Mouse (Mus musculus): ENCODE results near the gene Grik2. TPM values are rescaled to one million over a fixed set of nuclear protein-coding genes. Genes with fewer than 3 reads are reported as not detected.
A peak's percentile ranks its signal among the peaks of the same experiment; 100 is the strongest.

The Grik2 gene
- polyA plus RNA-seq, 1 experiment from 2014 or later = 3.2 TPM

- WGBS = 69% methylated on average over 2 of the region's 2 CpGs
- H3K9ac ChIP-seq (ENCODE audit: low read depth, low read length) = no peak overlapping the region
Observed at GRCm38 (mm10) chr10:49731841-49732240, 56.7 kb downstream of the Grik2 start.

DNA sequence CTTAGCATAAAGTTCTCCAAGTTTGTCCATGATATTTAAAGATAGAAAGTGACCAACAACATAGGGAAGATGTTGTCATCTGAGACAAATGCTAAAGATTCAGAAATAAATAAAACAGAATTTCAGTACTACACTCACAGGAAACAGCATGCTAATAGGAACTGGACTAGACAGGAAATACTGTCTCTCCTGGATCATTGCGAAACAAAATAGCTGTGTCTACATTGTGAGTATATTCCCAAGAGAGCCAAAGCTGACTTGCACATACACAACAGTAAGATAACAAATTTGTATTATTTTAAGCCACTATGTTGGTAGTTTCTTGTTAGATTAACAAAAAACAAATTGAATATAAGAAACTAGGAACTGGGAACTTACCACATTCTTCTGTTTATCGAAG, 64.9 kb downstream of the Grik2 start:
- no peaks in the 10 kb centered on the region for H3K27me3 ChIP-seq (replicated peaks; ENCODE audit: control insufficient read depth, insufficient read depth, low read length)
- no peak overlapping the region for H3K4me3 ChIP-seq (ENCODE audit: low read depth, low read length)
- ATAC-seq (ENCODE audit: low read depth) = no peak
- no peaks in the 10 kb centered on the region for H3K4me1 ChIP-seq (ENCODE audit: control insufficient read depth, insufficient read depth, low read length)
- 84% methylated on average over 2 of the region's 2 CpGs for WGBS
- no peak overlapping the region for H3K27ac ChIP-seq (replicated peaks; ENCODE audit: low read depth, low read length)
- H3K36me3 ChIP-seq (ENCODE audit: control insufficient read depth, insufficient read depth, low read length) = no peaks in the 10 kb centered on the region
- DNase-seq (ENCODE audit: low spot score) = no peak
- H3K4me2 ChIP-seq (ENCODE audit: low read depth, low read length) = no peak overlapping the region
- no peaks in the 10 kb centered on the region for H3K9me3 ChIP-seq (ENCODE audit: control insufficient read depth, low read length)
- no peak overlapping the region for H3K9ac ChIP-seq (ENCODE audit: low read depth, low read length)

More at GRCm38 (mm10) chr10:49731841-49732240, 56.7 kb downstream of the Grik2 start:
- Histone ChIP-seq H3K36me3 (ENCODE audit: control insufficient read depth, insufficient read depth, low read length) (no peaks in the 10 kb centered on the region), H3K4me3 (ENCODE audit: low read depth, low read length) (no peak overlapping the region), H3K4me2 (ENCODE audit: low read depth, low read length) (no peak overlapping the region), H3K27ac (replicated peaks; ENCODE audit: low read depth, low read length) (no peak overlapping the region), H3K9me3 (ENCODE audit: control insufficient read depth, low read length) (no peaks in the 10 kb centered on the region), H3K27me3 (replicated peaks; ENCODE audit: control insufficient read depth, insufficient read depth, low read length) (no peaks in the 10 kb centered on the region), H3K4me1 (ENCODE audit: control insufficient read depth, insufficient read depth, low read length) (no peaks in the 10 kb centered on the region)
- no peak for ATAC-seq (ENCODE audit: low read depth)
- peak; percentile 12 for DNase-seq (ENCODE audit: low spot score)

- H3K27me3 ChIP-seq (replicated peaks; ENCODE audit: control insufficient read depth, insufficient read depth, low read length) = no peaks in the 10 kb centered on the region
- H3K27ac ChIP-seq (replicated peaks; ENCODE audit: low read depth, low read length) = no peak overlapping the region
- H3K4me3 ChIP-seq (ENCODE audit: low read depth, low read length) = no peak overlapping the region
- DNase-seq (ENCODE audit: low spot score) (no peak), ATAC-seq (ENCODE audit: low read depth) (no peak)
- no peaks in the 10 kb centered on the region for H3K9me3 ChIP-seq (ENCODE audit: control insufficient read depth, low read length)
- no peak overlapping the region for H3K4me2 ChIP-seq (ENCODE audit: low read depth, low read length)
- no peaks in the 10 kb centered on the region for H3K36me3 ChIP-seq (ENCODE audit: control insufficient read depth, insufficient read depth, low read length)
- H3K4me1 ChIP-seq (ENCODE audit: control insufficient read depth, insufficient read depth, low read length) = no peaks in the 10 kb centered on the region
- H3K9ac ChIP-seq (ENCODE audit: low read depth, low read length) = no peak overlapping the region
- 56% methylated on average over 5 of the region's 5 CpGs for WGBS
Observed at GRCm38 (mm10) chr10:49716856-49717255, 71.7 kb downstream of the Grik2 start.

GRCm38 (mm10) chr10:49709748-49710147, 78.8 kb downstream of the Grik2 start:
- Histone ChIP-seq H3K4me3 (ENCODE audit: low read depth, low read length) (no peak overlapping the region), H3K9ac (ENCODE audit: low read depth, low read length) (no peak overlapping the region), H3K27ac (replicated peaks; ENCODE audit: low read depth, low read length) (no peak overlapping the region), H3K4me2 (ENCODE audit: low read depth, low read length) (no peak overlapping the region), H3K27me3 (replicated peaks; ENCODE audit: control insufficient read depth, insufficient read depth, low read length) (no peaks in the 10 kb centered on the region), H3K4me1 (ENCODE audit: control insufficient read depth, insufficient read depth, low read length) (no peaks in the 10 kb centered on the region), H3K9me3 (ENCODE audit: control insufficient read depth, low read length) (no peaks in the 10 kb centered on the region), H3K36me3 (ENCODE audit: control insufficient read depth, insufficient read depth, low read length) (no peaks in the 10 kb centered on the region)
- DNase-seq (ENCODE audit: low spot score) = no peak
- ATAC-seq (ENCODE audit: low read depth) = no peak
- WGBS = 90% methylated on average over 3 of the region's 3 CpGs

DNA sequence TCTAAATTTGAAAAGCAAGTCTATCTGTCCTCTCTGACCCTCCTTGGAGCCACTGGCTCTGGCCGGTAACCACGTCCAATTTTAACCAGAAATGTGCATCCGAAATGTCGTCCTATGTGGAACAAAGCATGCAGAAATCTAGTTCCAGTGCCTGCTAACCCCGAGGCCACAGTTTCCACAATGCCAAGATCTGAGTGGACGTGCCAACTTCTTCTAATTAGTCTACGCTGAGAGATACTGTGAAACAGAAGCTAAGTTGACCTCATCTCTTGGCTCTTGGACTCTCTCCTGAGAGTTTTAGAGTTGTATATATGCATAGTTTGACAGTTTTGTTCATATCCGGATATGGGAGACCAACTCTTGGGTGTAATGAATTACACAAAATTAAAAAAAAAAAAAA, 84.1 kb downstream of the Grik2 start:
- no peaks in the 10 kb centered on the region for H3K36me3 ChIP-seq (ENCODE audit: control insufficient read depth, insufficient read depth, low read length)
- WGBS = 91% methylated on average over 8 of the region's 8 CpGs
- ATAC-seq (ENCODE audit: low read depth) (no peak), DNase-seq (ENCODE audit: low spot score) (no peak)
- H3K9me3 ChIP-seq (ENCODE audit: control insufficient read depth, low read length) = no peaks in the 10 kb centered on the region
- no peak overlapping the region for H3K4me3 ChIP-seq (ENCODE audit: low read depth, low read length)
- H3K9ac ChIP-seq (ENCODE audit: low read depth, low read length) = no peak overlapping the region
- H3K27me3 ChIP-seq (replicated peaks; ENCODE audit: control insufficient read depth, insufficient read depth, low read length) = no peaks in the 10 kb centered on the region
- no peaks in the 10 kb centered on the region for H3K4me1 ChIP-seq (ENCODE audit: control insufficient read depth, insufficient read depth, low read length)
- H3K27ac ChIP-seq (replicated peaks; ENCODE audit: low read depth, low read length) = no peak overlapping the region
- no peak overlapping the region for H3K4me2 ChIP-seq (ENCODE audit: low read depth, low read length)

DNA sequence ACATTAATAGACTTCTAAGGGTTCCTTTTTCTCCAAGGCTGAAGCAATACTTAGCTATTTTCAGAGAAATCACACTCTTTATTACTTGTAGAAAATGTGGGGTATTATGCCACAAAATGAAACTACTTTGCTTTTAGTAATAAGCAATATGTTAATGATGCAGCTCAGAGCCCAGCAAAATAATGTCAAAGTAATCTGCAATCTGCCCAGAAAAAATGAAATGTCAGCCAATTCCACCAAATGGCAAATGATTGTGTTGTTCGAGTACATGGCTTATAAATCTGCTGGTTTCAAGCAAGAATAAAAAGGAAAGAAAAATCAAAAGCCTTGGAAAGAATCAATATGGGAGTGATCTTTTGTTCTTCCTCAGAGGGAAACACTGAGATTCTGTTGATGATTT, 136.2 kb downstream of the Grik2 start:
- Histone ChIP-seq H3K9ac (ENCODE audit: low read depth, low read length) (no peak overlapping the region), H3K4me2 (ENCODE audit: low read depth, low read length) (no peak overlapping the region), H3K27ac (replicated peaks; ENCODE audit: low read depth, low read length) (no peak overlapping the region), H3K36me3 (ENCODE audit: control insufficient read depth, insufficient read depth, low read length) (no peaks in the 10 kb centered on the region), H3K9me3 (ENCODE audit: control insufficient read depth, low read length) (no peaks in the 10 kb centered on the region), H3K4me1 (ENCODE audit: control insufficient read depth, insufficient read depth, low read length) (no peaks in the 10 kb centered on the region), H3K4me3 (ENCODE audit: low read depth, low read length) (no peak overlapping the region), H3K27me3 (replicated peaks; ENCODE audit: control insufficient read depth, insufficient read depth, low read length) (no peaks in the 10 kb centered on the region)
- ATAC-seq (ENCODE audit: low read depth) (no peak), DNase-seq (ENCODE audit: low spot score) (no peak)
- WGBS = 71% methylated on average over 1 of the region's 1 CpGs

DNA sequence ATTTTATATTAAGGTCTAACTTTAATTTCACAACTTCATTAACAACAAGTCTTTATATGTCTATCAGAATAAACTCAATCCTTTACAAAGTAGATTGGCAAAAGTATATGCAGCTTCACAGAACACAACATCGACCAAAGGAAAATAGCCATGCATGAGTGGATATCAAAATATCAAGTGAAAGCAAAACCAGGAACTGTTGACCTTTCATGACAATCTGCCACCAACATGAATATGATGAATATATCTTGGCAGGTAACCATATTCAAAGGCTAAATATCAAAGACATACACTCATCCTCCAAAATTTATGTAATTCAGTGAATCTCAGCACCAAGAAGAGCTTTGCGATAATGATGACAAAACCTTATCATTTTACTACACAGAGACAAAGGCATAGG, 141.4 kb downstream of the Grik2 start:
- no peak overlapping the region for H3K4me3 ChIP-seq (ENCODE audit: low read depth, low read length)
- no peaks in the 10 kb centered on the region for H3K27me3 ChIP-seq (replicated peaks; ENCODE audit: control insufficient read depth, insufficient read depth, low read length)
- no peak overlapping the region for H3K27ac ChIP-seq (replicated peaks; ENCODE audit: low read depth, low read length)
- H3K4me1 ChIP-seq (ENCODE audit: control insufficient read depth, insufficient read depth, low read length) = no peaks in the 10 kb centered on the region
- no peak overlapping the region for H3K9ac ChIP-seq (ENCODE audit: low read depth, low read length)
- no peaks in the 10 kb centered on the region for H3K9me3 ChIP-seq (ENCODE audit: control insufficient read depth, low read length)
- DNase-seq (ENCODE audit: low spot score) (no peak), ATAC-seq (ENCODE audit: low read depth) (no peak)
- 87% methylated on average over 2 of the region's 2 CpGs for WGBS
- no peaks in the 10 kb centered on the region for H3K36me3 ChIP-seq (ENCODE audit: control insufficient read depth, insufficient read depth, low read length)
- no peak overlapping the region for H3K4me2 ChIP-seq (ENCODE audit: low read depth, low read length)

- WGBS = 70% methylated on average over 2 of the region's 2 CpGs
- DNase-seq (ENCODE audit: low spot score) = no peak
- H3K4me2 ChIP-seq (ENCODE audit: low read depth, low read length) = no peak overlapping the region
- H3K27me3 ChIP-seq (replicated peaks; ENCODE audit: control insufficient read depth, insufficient read depth, low read length) = no peaks in the 10 kb centered on the region
- no peak overlapping the region for H3K4me3 ChIP-seq (ENCODE audit: low read depth, low read length)
- no peaks in the 10 kb centered on the region for H3K36me3 ChIP-seq (ENCODE audit: control insufficient read depth, insufficient read depth, low read length)
- H3K4me1 ChIP-seq (ENCODE audit: control insufficient read depth, insufficient read depth, low read length) = no peaks in the 10 kb centered on the region
- no peak overlapping the region for H3K27ac ChIP-seq (replicated peaks; ENCODE audit: low read depth, low read length)
- no peak for ATAC-seq (ENCODE audit: low read depth)
- H3K9ac ChIP-seq (ENCODE audit: low read depth, low read length) = no peak overlapping the region
- no peaks in the 10 kb centered on the region for H3K9me3 ChIP-seq (ENCODE audit: control insufficient read depth, low read length)
Observed at GRCm38 (mm10) chr10:49639901-49640300, 148.7 kb downstream of the Grik2 start.

DNA sequence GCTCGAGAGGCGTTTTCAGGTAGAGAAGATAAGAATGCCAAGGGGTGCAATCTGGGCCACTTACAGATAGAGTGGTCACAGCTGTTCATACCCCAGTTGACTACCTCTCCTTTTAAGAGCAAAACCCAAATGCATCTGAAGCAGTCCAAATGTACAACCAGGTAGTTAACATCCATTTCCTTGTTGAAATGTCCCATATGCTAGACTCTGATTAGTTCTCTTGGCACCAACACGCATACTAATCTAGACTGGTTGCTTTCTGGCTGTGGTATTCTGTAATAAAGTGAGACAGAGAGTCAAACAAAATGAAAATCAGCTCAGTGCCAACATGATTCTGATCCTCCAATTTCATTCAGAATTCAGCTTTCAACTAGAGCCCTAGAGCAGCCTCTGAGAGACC, 164.6 kb downstream of the Grik2 start:
- H3K4me2 ChIP-seq (ENCODE audit: low read depth, low read length) = no peak overlapping the region
- H3K4me3 ChIP-seq (ENCODE audit: low read depth, low read length) = no peak overlapping the region
- ATAC-seq (ENCODE audit: low read depth) (no peak), DNase-seq (ENCODE audit: low spot score) (no peak)
- 83% methylated on average over 3 of the region's 3 CpGs for WGBS
- no peak overlapping the region for H3K27ac ChIP-seq (replicated peaks; ENCODE audit: low read depth, low read length)
- no peaks in the 10 kb centered on the region for H3K36me3 ChIP-seq (ENCODE audit: control insufficient read depth, insufficient read depth, low read length)
- H3K9me3 ChIP-seq (ENCODE audit: control insufficient read depth, low read length) = no peaks in the 10 kb centered on the region
- no peaks in the 10 kb centered on the region for H3K4me1 ChIP-seq (ENCODE audit: control insufficient read depth, insufficient read depth, low read length)
- no peaks in the 10 kb centered on the region for H3K27me3 ChIP-seq (replicated peaks; ENCODE audit: control insufficient read depth, insufficient read depth, low read length)
- no peak overlapping the region for H3K9ac ChIP-seq (ENCODE audit: low read depth, low read length)
